Mouse (Mus musculus) neural tube, embryonic 14.5 days (tissue): ENCODE data around the gene Prdx1. TPM values are rescaled to one million over a fixed set of nuclear protein-coding genes. Genes with fewer than 3 reads are reported as not detected.

Experiments used
- ATAC-seq: fragments of 200-750 bp; cut with Nextera tagmentation; 2 replicates; pipeline ENCODE4 v1.8.0; 2017; ENCODE audit warnings: low read depth, mild to moderate bottlenecking, moderate TSS enrichment, moderate library complexity
- H3K27ac ChIP-seq: fragments of 300-500 bp; sonication (generic); 2 replicates; pipeline ENCODE4 v1.5.1; 2014; ENCODE audit warnings: low read depth, mild to moderate bottlenecking, control low read depth, low read length, moderate library complexity, mixed read lengths
- H3K27me3 ChIP-seq: fragments of 300-500 bp; sonication (generic); 2 replicates; pipeline ENCODE4 v1.6.1; 2014; ENCODE audit warnings: low read length; ENCODE audit not compliant: control insufficient read depth, insufficient read depth
- H3K36me3 ChIP-seq: fragments of 300-500 bp; sonication (generic); 2 replicates; pipeline ENCODE4 v1.6.1; 2014; ENCODE audit warnings: low read length, mixed read lengths; ENCODE audit not compliant: control insufficient read depth, insufficient read depth
- H3K4me1 ChIP-seq: fragments of 300-500 bp; sonication (generic); 2 replicates; pipeline ENCODE4 v1.6.1; 2014; ENCODE audit warnings: low read length; ENCODE audit not compliant: control insufficient read depth, insufficient read depth
- H3K4me2 ChIP-seq: fragments of 300-500 bp; sonication (generic); 2 replicates; pipeline ENCODE4 v1.6.1; 2014; ENCODE audit warnings: mild to moderate bottlenecking, low read depth, low read length, control low read depth
- H3K4me3 ChIP-seq: fragments of 300-500 bp; sonication (generic); 2 replicates; pipeline ENCODE4 v1.5.1; 2014; ENCODE audit warnings: low read depth, low read length, control low read depth, mixed read lengths
- H3K9ac ChIP-seq: fragments of 300-500 bp; sonication (generic); replicated peaks from 2 replicates; pipeline ENCODE4 v1.6.1; 2014; ENCODE audit warnings: low read depth, mild to moderate bottlenecking, control low read depth, low read length, mixed read lengths
- H3K9me3 ChIP-seq: fragments of 300-500 bp; sonication (generic); 2 replicates; pipeline ENCODE4 v1.6.1; 2016; ENCODE audit warnings: low read length; ENCODE audit not compliant: control insufficient read depth
- WGBS: fragments of 180-500 bp; shearing (Covaris S2); extraction: QIAGEN DNeasy Blood & Tissue Kit; methylation state at CpG from one replicate; pipeline ENCODE4 v1.1.7; 2014; 5-methylcytosine and 5-hydroxymethylcytosine counted together
- polyA plus RNA-seq: library from polyadenylated mRNA; unstranded; fragments of >200 nt; fragmentation: Nextera tagmentation; extraction: Ambion mirVana; gene quantifications from 2 replicates; pipeline ENCODE4 v1.2.1, GENCODE M21; 2014

Gene Prdx1
- polyA plus RNA-seq = 311 and 387 TPM in 2 replicates

- 1% methylated on average over 56 of the region's 56 CpGs for whole genome bisulfite sequencing
Measured at GRCm38 (mm10) chr4:116685402-116686061, at the start of gene Prdx1. TSS of gene Prdx1 (plus strand) at chr4:116685544.

GRCm38 (mm10) chr4:116638821-116639220, 46.5 kb upstream of the Prdx1 start:
- no peak overlapping the region for H3K4me2 ChIP-seq
- 97% methylated on average over 6 of the region's 6 CpGs for WGBS
- H3K36me3 ChIP-seq = peaks cover 57% of the 10 kb centered on the region
- no peaks in the 10 kb centered on the region for H3K9me3 ChIP-seq
- H3K9ac ChIP-seq = no peak overlapping the region
- H3K4me3 ChIP-seq = no peak overlapping the region
- no peaks in the 10 kb centered on the region for H3K27me3 ChIP-seq
- H3K4me1 ChIP-seq = no peaks in the 10 kb centered on the region
- ATAC-seq = no peak
- no peak overlapping the region for H3K27ac ChIP-seq

More at GRCm38 (mm10) chr4:116685402-116686061, at the start of gene Prdx1:
- peak within 1 kb of the TSS; percentile 53 for H3K9ac ChIP-seq
- peak within 1 kb of the TSS; percentile 59 for H3K4me2 ChIP-seq
- H3K4me3 ChIP-seq = peak within 1 kb of the TSS; percentile 56
- H3K27ac ChIP-seq = peak within 1 kb of the TSS; percentile 72
- peak; percentile 96 for ATAC-seq
- H3K27me3 ChIP-seq = no peaks in the 10 kb centered on the region
- no peaks in the 10 kb centered on the region for H3K9me3 ChIP-seq
- no peaks in the 10 kb centered on the region for H3K4me1 ChIP-seq
- H3K36me3 ChIP-seq = no peaks in the 10 kb centered on the region

GRCm38 (mm10) chr4:116642071-116642470, 43.3 kb upstream of the Prdx1 start:
- Histone ChIP-seq H3K9me3 (no peaks in the 10 kb centered on the region), H3K9ac (no peak overlapping the region), H3K27ac (no peak overlapping the region), H3K4me3 (no peak overlapping the region), H3K36me3 (peaks cover 44% of the 10 kb centered on the region), H3K4me1 (no peaks in the 10 kb centered on the region), H3K27me3 (no peaks in the 10 kb centered on the region), H3K4me2 (no peak overlapping the region)
- 96% methylated on average over 1 of the region's 1 CpGs for WGBS
- no peak for ATAC-seq

GRCm38 (mm10) chr4:116644326-116644725, 41.0 kb upstream of the Prdx1 start:
- H3K27ac ChIP-seq = no peak overlapping the region
- WGBS = 63% methylated on average over 6 of the region's 6 CpGs
- no peak for ATAC-seq
- H3K4me1 ChIP-seq = peaks cover 7% of the 10 kb centered on the region; the same call in 1 of the 2 replicates
- no peak overlapping the region for H3K9ac ChIP-seq
- no peak overlapping the region for H3K4me2 ChIP-seq
- H3K4me3 ChIP-seq = no peak overlapping the region
- no peaks in the 10 kb centered on the region for H3K27me3 ChIP-seq
- no peaks in the 10 kb centered on the region for H3K9me3 ChIP-seq
- H3K36me3 ChIP-seq = peaks cover 32% of the 10 kb centered on the region

DNA sequence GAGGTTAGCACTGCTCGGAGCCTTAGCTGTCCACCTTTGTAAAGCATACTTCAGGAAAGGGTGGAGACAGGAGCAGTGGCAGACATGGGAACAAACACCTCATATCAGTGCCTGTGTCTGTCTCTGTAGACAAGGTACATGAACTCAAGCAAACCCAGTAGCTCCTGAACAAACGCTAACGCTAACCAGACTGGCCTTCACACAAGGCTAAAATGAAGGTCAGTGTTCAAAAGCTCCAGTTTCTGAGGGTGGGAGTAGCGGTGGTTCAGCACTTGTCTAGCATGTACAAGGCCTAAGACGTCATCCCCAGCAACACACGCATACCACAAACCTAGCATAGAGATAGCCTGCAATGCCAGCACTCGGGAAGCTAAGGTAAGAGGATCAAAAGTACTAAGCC, 39.7 kb upstream of the Prdx1 start:
- H3K27ac ChIP-seq = no peak overlapping the region
- no peak for ATAC-seq
- no peak overlapping the region for H3K4me2 ChIP-seq
- peaks cover 22% of the 10 kb centered on the region for H3K36me3 ChIP-seq
- WGBS = 95% methylated on average over 7 of the region's 7 CpGs
- no peak overlapping the region for H3K9ac ChIP-seq
- no peaks in the 10 kb centered on the region for H3K27me3 ChIP-seq
- H3K4me3 ChIP-seq = no peak overlapping the region
- peaks cover 14% of the 10 kb centered on the region for H3K4me1 ChIP-seq
- no peaks in the 10 kb centered on the region for H3K9me3 ChIP-seq

DNA sequence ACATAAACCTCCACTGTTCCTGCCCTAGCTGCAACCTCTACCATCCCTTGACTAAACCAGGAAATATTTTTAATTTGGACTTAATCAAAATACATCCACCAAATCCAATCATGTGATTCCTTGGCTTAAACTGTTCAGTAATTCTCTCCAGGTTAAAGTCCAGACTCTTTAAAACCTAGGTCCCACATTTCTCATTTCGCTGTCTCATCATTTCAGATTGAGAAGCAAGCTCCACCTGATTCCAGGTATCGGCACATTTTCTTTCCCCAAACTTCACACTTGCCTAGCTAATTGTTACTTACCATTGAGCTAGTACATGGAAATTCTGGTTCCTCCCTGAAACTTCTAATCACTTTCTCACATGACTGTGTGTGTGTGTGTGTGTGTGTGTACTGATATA, 35.9 kb upstream of the Prdx1 start:
- Histone ChIP-seq H3K27ac (no peak overlapping the region), H3K4me2 (peak overlapping the region; percentile 85), H3K9me3 (no peaks in the 10 kb centered on the region), H3K36me3 (peaks cover 8% of the 10 kb centered on the region; the same call in 1 of the 2 replicates), H3K4me3 (no peak overlapping the region), H3K4me1 (peaks cover 14% of the 10 kb centered on the region), H3K27me3 (no peaks in the 10 kb centered on the region), H3K9ac (no peak overlapping the region)
- 98% methylated on average over 2 of the region's 2 CpGs for WGBS
- no peak for ATAC-seq

DNA sequence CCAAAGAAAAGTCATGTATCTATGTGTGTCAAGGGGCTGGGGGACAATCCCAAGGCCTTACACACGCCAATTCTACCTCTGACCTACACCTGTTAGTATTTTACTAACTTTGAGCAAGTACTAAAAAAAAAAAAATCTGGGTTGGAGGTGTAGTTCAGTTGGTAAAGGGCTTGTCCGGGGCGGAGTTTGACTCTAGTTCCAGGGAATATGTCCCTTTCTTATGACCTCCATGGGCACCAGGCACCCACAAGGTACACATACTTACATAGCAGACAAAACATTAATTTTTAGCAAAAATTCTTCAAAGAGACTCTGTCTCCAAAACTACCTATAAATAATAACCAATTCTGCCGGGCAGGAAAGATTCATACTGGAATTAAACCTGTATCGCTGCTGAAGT, 35.0 kb upstream of the Prdx1 start:
- WGBS = 46% methylated on average over 5 of the region's 5 CpGs
- H3K4me1 ChIP-seq = peaks cover 14% of the 10 kb centered on the region
- peak overlapping the region; percentile 76; the same call in 1 of the 2 replicates for H3K27ac ChIP-seq
- H3K9ac ChIP-seq = peak overlapping the region; percentile 82
- no peak for ATAC-seq
- peak overlapping the region; percentile 69 for H3K4me3 ChIP-seq
- 0 out of 2 replicates have a peak, but pooled peaks cover 5% of the 10 kb centered on the region for H3K36me3 ChIP-seq
- H3K27me3 ChIP-seq = no peaks in the 10 kb centered on the region
- H3K4me2 ChIP-seq = peak overlapping the region; percentile 85
- no peaks in the 10 kb centered on the region for H3K9me3 ChIP-seq

- Histone ChIP-seq H3K27me3 (no peaks in the 10 kb centered on the region), H3K4me3 (peak within 1 kb of the TSS; percentile 69), H3K9ac (peak within 1 kb of the TSS; percentile 82), H3K36me3 (0 out of 2 replicates have a peak, but pooled peaks cover 5% of the 10 kb centered on the region), H3K9me3 (no peaks in the 10 kb centered on the region), H3K4me2 (peak within 1 kb of the TSS; percentile 85), H3K27ac (peak within 1 kb of the TSS; percentile 76), H3K4me1 (peaks cover 14% of the 10 kb centered on the region)
- ATAC-seq = peak; percentile 99
- WGBS = under 1% methylated on average over 39 of the region's 39 CpGs
Measured at GRCm38 (mm10) chr4:116650924-116651796, 34.2 kb upstream of the Prdx1 start, which contains the start of gene Akr1a1. TSS of gene Akr1a1 (minus strand) at chr4:116651680.

DNA sequence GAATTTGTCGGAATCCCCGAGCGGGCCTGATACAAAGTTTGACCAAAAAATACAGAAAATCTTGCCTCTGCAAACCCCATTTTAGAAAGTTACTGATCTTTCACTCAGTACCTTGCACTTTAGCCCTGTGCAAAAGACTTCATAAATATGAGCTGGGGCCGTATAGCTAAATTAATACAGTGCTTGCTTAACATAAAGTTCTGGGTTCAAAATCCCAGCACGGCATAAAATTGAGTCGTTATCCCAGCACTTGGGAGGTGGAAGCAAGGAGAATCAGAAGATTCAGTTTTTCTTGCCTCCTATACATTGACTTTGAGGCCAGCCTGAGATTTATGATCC, 33.6 kb upstream of the Prdx1 start:
- no peaks in the 10 kb centered on the region for H3K9me3 ChIP-seq
- WGBS = 10% methylated on average over 6 of the region's 6 CpGs
- peak overlapping the region; percentile 82; the same call in 1 of the 2 replicates for H3K9ac ChIP-seq
- H3K4me2 ChIP-seq = peak overlapping the region; percentile 46
- H3K27ac ChIP-seq = no peak overlapping the region
- ATAC-seq = peak; percentile 24
- no peaks in the 10 kb centered on the region for H3K27me3 ChIP-seq
- 0 out of 2 replicates have a peak, but pooled peaks cover 5% of the 10 kb centered on the region for H3K36me3 ChIP-seq
- peak overlapping the region; percentile 69 for H3K4me3 ChIP-seq
- H3K4me1 ChIP-seq = peaks cover 14% of the 10 kb centered on the region
